11 mouse cellular contexts compared by ENCODE assay signal in genomic region chr1:132208154-132208553, GRCm38 (mm10). TPM values are rescaled to one million over a fixed set of nuclear protein-coding genes. Genes with fewer than 3 reads are reported as not detected.
DNase-seq lines count a peak whose midpoint lies in the region; TF ChIP-seq lines count a peak whose summit lies in the region.
"Had no signal": no experiment of that assay in that cellular context is flagged by ENCODE, and none has a peak within 500 bp of the region (broad histone marks: within the 10 kb centered on the region; RNA-seq: fewer than 3 reads in every experiment).

No protein-coding gene starts in this region.

- WGBS in embryonic facial prominence, embryonic 10.5 days, result 10% methylated on average over 4 of the region's 4 CpGs

- intact Hi-C loops in left cerebral cortex, adult 2 months (cut with DNase I), result loop anchor here (2.0 kb wide), 2 partner anchors 17 to 51 kb away; partner anchors contain the start of genes AC124108.1 and Lemd1

- H3K36me3 ChIP-seq in embryonic facial prominence, embryonic 10.5 days (replicated peaks), result no peaks in the 10 kb centered on the region
- H3K36me3 ChIP-seq: lung, embryonic 15.5 days had no signal

- DNase-seq in layer of hippocampus, adult 18-20 months (ENCODE audit: low spot score in 2 of 2), result peak; percentile 52 to 70
- no peak for DNase-seq in layer of hippocampus, postnatal 25 days (ENCODE audit: extremely low spot score in 1 of 2, low spot score in 1 of 2)
- DNase-seq in embryonic facial prominence, embryonic 10.5 days (ENCODE audit: low spot score), result no peak
- DNase-seq in left cerebral cortex, adult 2 months (ENCODE audit: extremely low spot score in 1 of 2, low spot score in 2 of 2), result peak in 1 of 2 experiments; percentile 62
- DNase-seq in right cerebral cortex, postnatal 36 days (ENCODE audit: low spot score in 2 of 2), result peak; percentile 44 to 68
- DNase-seq in heart, adult 18-20 months, result no peak
- DNase-seq in urinary bladder, postnatal 36 days (ENCODE audit: low spot score in 2 of 2), result no peak
- DNase-seq in lung, postnatal 10 days, result no peak
- DNase-seq: heart, postnatal 4 days had no signal

- peaks cover 37% of the 10 kb centered on the region for H3K27me3 ChIP-seq in embryonic facial prominence, embryonic 10.5 days (replicated peaks; ENCODE audit: low read depth, poor library complexity, severe bottlenecking)

- peak overlapping the region; percentile 35 for H3K27ac ChIP-seq in embryonic facial prominence, embryonic 10.5 days (replicated peaks)
- peak overlapping the region; percentile 82 for H3K27ac ChIP-seq in left cerebral cortex, adult 2 months
- H3K27ac ChIP-seq: lung, embryonic 15.5 days had no signal

- H3K4me1 ChIP-seq in embryonic facial prominence, embryonic 10.5 days, result peaks cover 82% of the 10 kb centered on the region

- no peaks in the 10 kb centered on the region for H3K9me3 ChIP-seq in embryonic facial prominence, embryonic 10.5 days
- H3K9me3 ChIP-seq: lung, embryonic 15.5 days had no signal

- H3K4me3 ChIP-seq in embryonic facial prominence, embryonic 10.5 days, result no peak overlapping the region
- no peak overlapping the region for H3K4me3 ChIP-seq in left cerebral cortex, adult 2 months
- H3K4me3 ChIP-seq: lung, embryonic 15.5 days had no signal

- TF ChIP-seq CTCF in left cerebral cortex, adult 2 months (IDR thresholded peaks at IDR 0.05), result no peak

RNA-seq across cellular contexts. Expression of gene AC124108.1, which starts 16.9 kb away (rescaled TPM):
- under 1 TPM; 0.45 to 0.48 TPM for total RNA-seq in layer of hippocampus, adult 18-20 months (2021)
- total RNA-seq in layer of hippocampus, postnatal 25 days (2021), result under 1 TPM; 0.25 to 0.92 TPM
- 1.00 and 1.4 TPM in 2 replicates for polyA plus RNA-seq in embryonic facial prominence, embryonic 10.5 days (2016; fragmentation: Nextera tagmentation; extraction: Ambion mirVana)
- 1 to 10 TPM; 4.3 to 6.1 TPM for total RNA-seq in left cerebral cortex, adult 2 months (2021)
- total RNA-seq in heart, adult 18-20 months (2021), result under 1 TPM in 1 of 2 experiments, not detected in 1; 0.10 TPM
- total RNA-seq: heart, postnatal 4 days had no signal

RNA-seq across cellular contexts. Expression of gene Lemd1, which starts 16.9 kb away (rescaled TPM):
- under 1 TPM in 1 of 2 experiments, not detected in 1; 0.32 TPM for total RNA-seq in layer of hippocampus, adult 18-20 months (2021)
- total RNA-seq in layer of hippocampus, postnatal 25 days (2021), result 1 to 10 TPM; 1.1 to 1.7 TPM
- 1.9 and 2.0 TPM in 2 replicates for polyA plus RNA-seq in embryonic facial prominence, embryonic 10.5 days (2016; fragmentation: Nextera tagmentation; extraction: Ambion mirVana)
- total RNA-seq in left cerebral cortex, adult 2 months (2021), result 1 to 10 TPM; 3.9 to 6.8 TPM
- total RNA-seq in heart, adult 18-20 months (2021), result not detected
- total RNA-seq: heart, postnatal 4 days had no signal

RNA-seq across cellular contexts. Expression of gene Gm10188, which starts 21.4 kb away (rescaled TPM):
- not detected for total RNA-seq in layer of hippocampus, adult 18-20 months (2021)
- total RNA-seq in layer of hippocampus, postnatal 25 days (2021), result not detected
- polyA plus RNA-seq in embryonic facial prominence, embryonic 10.5 days (2016; fragmentation: Nextera tagmentation; extraction: Ambion mirVana), result not detected in 2 replicates
- total RNA-seq in left cerebral cortex, adult 2 months (2021), result not detected
- not detected for total RNA-seq in heart, adult 18-20 months (2021)
- total RNA-seq: ES-E14; heart, postnatal 4 days had no signal
- polyA plus RNA-seq: lung, embryonic 15.5 days had no signal

Comparison
In these comparisons a context has a peak if more than half of its experiments do, and no peak if none do; other contexts are left out.
1. DNase-seq: peak in layer of hippocampus, adult 18-20 months (2 of 2) and right cerebral cortex, postnatal 36 days (2 of 2); none in layer of hippocampus, postnatal 25 days (0 of 2), embryonic facial prominence, embryonic 10.5 days (single experiment), heart, adult 18-20 months (0 of 2), urinary bladder, postnatal 36 days (0 of 2) and lung, postnatal 10 days (single experiment).